Mouse (Mus musculus) forebrain, embryonic 16.5 days (tissue): ENCODE measurements around the gene Ctnna2. TPM values are rescaled to one million over a fixed set of nuclear protein-coding genes. Genes with fewer than 3 reads are reported as not detected.

ENCODE experiments used
- ATAC-seq: fragments of 200-750 bp; cut with Nextera tagmentation; 2 replicates; pipeline ENCODE4 v1.8.0; 2017; ENCODE audit warnings: mild to moderate bottlenecking, moderate library complexity
- H3K27ac ChIP-seq: fragments of 300-500 bp; sonication (generic); 2 replicates; pipeline ENCODE4 v1.5.1; 2014; ENCODE audit warnings: low read length, control low read depth
- H3K27me3 ChIP-seq: fragments of 300-500 bp; sonication (generic); replicated peaks from 2 replicates; pipeline ENCODE4 v1.6.1; 2014; ENCODE audit warnings: low read length; ENCODE audit not compliant: control insufficient read depth, insufficient read depth
- H3K36me3 ChIP-seq: fragments of 300-500 bp; sonication (generic); 2 replicates; pipeline ENCODE4 v1.6.1; 2014; ENCODE audit not compliant: control insufficient read depth, insufficient read depth
- H3K4me1 ChIP-seq: fragments of 300-500 bp; sonication (generic); replicated peaks from 2 replicates; pipeline ENCODE4 v1.6.1; 2014; ENCODE audit warnings: low read length; ENCODE audit not compliant: control insufficient read depth, insufficient read depth
- H3K4me2 ChIP-seq: fragments of 300-500 bp; sonication (generic); 2 replicates; pipeline ENCODE4 v1.6.1; 2014; ENCODE audit warnings: mild to moderate bottlenecking, low read length, control low read depth
- H3K4me3 ChIP-seq: fragments of 300-500 bp; sonication (generic); replicated peaks from 2 replicates; pipeline ENCODE4 v1.5.1; 2014; ENCODE audit warnings: mild to moderate bottlenecking, low read length, control low read depth
- H3K9ac ChIP-seq: fragments of 300-500 bp; sonication (generic); replicated peaks from 2 replicates; pipeline ENCODE4 v1.6.1; 2014; ENCODE audit warnings: low read depth, low read length, control low read depth
- H3K9me3 ChIP-seq: fragments of 300-500 bp; sonication (generic); 2 replicates; pipeline ENCODE4 v1.6.1; 2016; ENCODE audit warnings: low read length; ENCODE audit not compliant: control insufficient read depth
- WGBS: fragments of 180-500 bp; shearing (Covaris S2); extraction: QIAGEN DNeasy Blood & Tissue Kit; methylation state at CpG from one replicate; pipeline ENCODE4 v1.1.7; 2014; 5-methylcytosine and 5-hydroxymethylcytosine counted together
- polyA plus RNA-seq: library from polyadenylated mRNA; unstranded; fragments of >200 nt; fragmentation: Nextera tagmentation; extraction: Ambion mirVana; gene quantifications from 2 replicates; pipeline ENCODE4 v1.2.1, GENCODE M21; 2015

Ctnna2 gene
- polyA plus RNA-seq, 1 experiment from 2014 or later = 149 TPM

DNA sequence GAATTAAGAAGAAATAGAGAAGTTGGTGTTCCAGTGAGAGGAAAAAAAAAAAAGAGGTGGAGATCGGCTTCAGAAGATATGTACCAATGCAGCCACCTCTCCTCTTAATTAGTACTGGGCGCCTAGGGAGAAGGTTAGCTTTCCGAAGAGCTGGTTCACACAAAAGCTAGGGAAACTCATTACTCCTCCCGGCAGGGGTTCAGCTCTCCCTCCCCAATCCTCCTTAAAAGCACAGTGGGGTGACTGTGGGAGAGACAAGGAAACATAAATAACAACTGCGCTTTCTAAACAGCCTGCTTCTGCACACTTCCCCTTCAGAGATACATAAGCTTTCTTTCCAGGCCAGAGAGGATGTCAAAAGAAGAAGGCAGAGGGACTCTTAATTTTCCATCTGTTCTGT, 467.7 kb downstream of the Ctnna2 start:
- Histone ChIP-seq H3K4me2 (no peak overlapping the region), H3K4me3 (no peak overlapping the region), H3K36me3 (no peaks in the 10 kb centered on the region), H3K9me3 (no peaks in the 10 kb centered on the region), H3K27me3 (no peaks in the 10 kb centered on the region), H3K4me1 (peaks cover 4% of the 10 kb centered on the region; the same call in 1 of the 2 replicates), H3K27ac (no peak overlapping the region), H3K9ac (no peak overlapping the region)
- ATAC-seq = no peak
- WGBS = 3% methylated on average over 5 of the region's 5 CpGs

DNA sequence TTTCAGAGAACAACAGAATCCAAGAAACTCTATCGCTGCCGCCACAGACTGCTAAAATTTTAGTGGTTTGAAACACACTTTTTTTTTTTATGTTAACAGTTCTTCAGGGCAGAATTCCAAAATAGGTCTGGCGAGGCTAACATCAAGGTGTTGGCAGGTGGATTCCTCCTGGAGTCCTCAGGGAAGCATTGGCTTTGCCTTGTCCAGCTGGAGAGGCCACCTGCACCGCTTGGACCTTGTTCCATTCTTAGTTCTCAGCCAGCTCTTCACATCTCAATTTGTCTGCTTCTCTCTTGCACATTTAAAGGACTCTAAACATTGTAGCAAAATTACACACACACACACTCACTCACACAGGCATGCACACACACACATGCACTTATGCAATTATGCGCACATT, 487.8 kb downstream of the Ctnna2 start:
- Histone ChIP-seq H3K36me3 (no peaks in the 10 kb centered on the region), H3K4me3 (no peak overlapping the region), H3K27ac (no peak overlapping the region), H3K9me3 (no peaks in the 10 kb centered on the region), H3K9ac (no peak overlapping the region), H3K4me1 (0 out of 2 replicates have a peak, but pooled peaks cover 2% of the 10 kb centered on the region), H3K27me3 (no peaks in the 10 kb centered on the region), H3K4me2 (no peak overlapping the region)
- 0 out of 2 replicates have a peak, but pooled peaks have one; percentile 20 for ATAC-seq
- 82% methylated on average over 5 of the region's 5 CpGs for WGBS

DNA sequence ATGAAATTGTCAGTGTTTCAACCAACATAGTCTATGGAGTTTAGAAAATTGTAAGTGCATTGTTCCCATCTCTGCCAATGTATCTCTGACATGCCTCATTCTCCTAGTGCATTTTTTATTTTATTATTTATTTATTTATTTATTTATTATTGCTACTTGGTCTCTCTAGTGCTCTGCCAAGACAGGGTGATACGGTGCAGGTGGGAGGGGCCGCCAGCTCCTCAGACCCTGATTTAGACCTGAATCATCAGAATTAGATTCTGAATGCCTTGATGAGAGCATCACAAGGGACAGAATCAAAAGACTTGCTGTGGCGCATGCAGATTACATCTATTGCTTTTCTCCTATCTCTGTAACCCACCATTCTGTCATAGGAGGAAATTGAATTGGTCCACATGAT, 492.8 kb downstream of the Ctnna2 start:
- WGBS = 88% methylated on average over 3 of the region's 3 CpGs
- Histone ChIP-seq H3K4me2 (no peak overlapping the region), H3K9ac (no peak overlapping the region), H3K4me1 (peaks cover under 1% of the 10 kb centered on the region; the same call in 1 of the 2 replicates), H3K9me3 (no peaks in the 10 kb centered on the region), H3K4me3 (no peak overlapping the region), H3K27ac (no peak overlapping the region), H3K36me3 (no peaks in the 10 kb centered on the region), H3K27me3 (no peaks in the 10 kb centered on the region)
- no peak for ATAC-seq

DNA sequence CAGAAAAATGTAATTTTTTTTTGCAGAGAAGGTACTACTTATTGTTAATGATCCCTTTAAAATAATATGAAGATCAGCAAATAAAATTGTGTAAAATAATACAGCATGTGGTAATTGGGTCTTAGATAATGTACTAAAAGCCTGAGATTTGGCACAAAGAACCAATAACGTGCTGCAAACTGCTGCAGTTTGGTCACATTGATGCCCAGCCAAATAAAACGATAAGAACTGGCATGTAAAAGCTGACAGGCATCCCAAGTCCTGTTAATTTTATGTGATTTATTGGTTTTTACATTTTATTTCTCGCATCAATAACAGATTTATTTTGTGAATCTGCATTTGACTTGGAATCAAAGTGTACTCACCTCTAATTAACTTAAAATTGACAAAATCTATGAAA, 497.4 kb downstream of the Ctnna2 start:
- Histone ChIP-seq H3K9me3 (no peaks in the 10 kb centered on the region), H3K36me3 (no peaks in the 10 kb centered on the region), H3K27ac (no peak overlapping the region), H3K4me3 (no peak overlapping the region), H3K4me2 (no peak overlapping the region), H3K27me3 (no peaks in the 10 kb centered on the region), H3K4me1 (peaks cover 3% of the 10 kb centered on the region; the same call in 1 of the 2 replicates), H3K9ac (no peak overlapping the region)
- 58% methylated on average over 3 of the region's 3 CpGs for WGBS
- no peak for ATAC-seq

DNA sequence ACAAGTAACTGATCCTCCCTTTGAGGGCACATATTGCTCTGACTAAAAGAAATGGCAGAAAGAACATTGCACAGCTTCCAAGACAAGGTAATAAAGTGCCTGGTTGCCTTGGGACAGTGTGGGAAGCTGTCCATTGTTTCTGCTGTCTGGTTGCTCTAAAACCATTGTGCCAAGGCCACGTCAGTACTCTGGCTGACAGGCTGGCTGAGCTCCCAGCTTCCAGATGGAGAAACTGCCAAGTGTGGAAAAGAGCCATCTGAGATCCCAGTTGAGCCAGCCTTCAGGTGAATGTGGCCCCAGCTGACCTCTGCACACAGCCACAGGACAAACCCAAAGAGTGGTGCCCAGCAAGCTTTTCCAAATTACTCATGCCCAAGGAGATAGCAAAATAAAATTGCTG, 504.1 kb downstream of the Ctnna2 start:
- no peak overlapping the region for H3K4me3 ChIP-seq
- no peaks in the 10 kb centered on the region for H3K9me3 ChIP-seq
- peaks cover 13% of the 10 kb centered on the region for H3K4me1 ChIP-seq
- no peaks in the 10 kb centered on the region for H3K36me3 ChIP-seq
- WGBS = 23% methylated on average over 1 of the region's 1 CpGs
- ATAC-seq = peak; percentile 88
- no peaks in the 10 kb centered on the region for H3K27me3 ChIP-seq
- H3K27ac ChIP-seq = peak overlapping the region; percentile 47
- H3K9ac ChIP-seq = no peak overlapping the region
- no peak overlapping the region for H3K4me2 ChIP-seq

DNA sequence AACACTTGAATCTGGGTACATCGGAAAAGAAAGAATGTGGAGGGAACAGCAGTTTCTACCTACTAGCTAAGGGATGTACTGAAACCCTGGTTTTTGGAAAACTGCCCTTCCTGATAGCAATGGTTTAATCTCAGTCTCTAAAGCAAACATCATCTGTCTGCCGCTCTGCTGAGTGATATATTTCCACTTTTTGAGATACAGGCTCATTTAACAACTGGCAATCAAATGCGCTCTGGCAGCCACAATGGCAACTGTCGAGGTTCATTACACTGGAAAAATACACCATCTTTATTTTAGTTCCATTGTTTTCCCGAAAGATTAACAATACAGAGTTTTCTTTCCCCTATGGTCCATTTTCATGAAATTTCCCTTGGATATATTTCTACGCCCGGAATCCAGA, 506.2 kb downstream of the Ctnna2 start:
- Histone ChIP-seq H3K36me3 (no peaks in the 10 kb centered on the region), H3K9me3 (no peaks in the 10 kb centered on the region), H3K9ac (no peak overlapping the region), H3K4me2 (no peak overlapping the region), H3K27me3 (no peaks in the 10 kb centered on the region), H3K4me3 (no peak overlapping the region), H3K27ac (peak overlapping the region; percentile 55), H3K4me1 (peaks cover 14% of the 10 kb centered on the region)
- 55% methylated on average over 7 of the region's 7 CpGs for WGBS
- 0 out of 2 replicates have a peak, but pooled peaks have one; percentile 19 for ATAC-seq

DNA sequence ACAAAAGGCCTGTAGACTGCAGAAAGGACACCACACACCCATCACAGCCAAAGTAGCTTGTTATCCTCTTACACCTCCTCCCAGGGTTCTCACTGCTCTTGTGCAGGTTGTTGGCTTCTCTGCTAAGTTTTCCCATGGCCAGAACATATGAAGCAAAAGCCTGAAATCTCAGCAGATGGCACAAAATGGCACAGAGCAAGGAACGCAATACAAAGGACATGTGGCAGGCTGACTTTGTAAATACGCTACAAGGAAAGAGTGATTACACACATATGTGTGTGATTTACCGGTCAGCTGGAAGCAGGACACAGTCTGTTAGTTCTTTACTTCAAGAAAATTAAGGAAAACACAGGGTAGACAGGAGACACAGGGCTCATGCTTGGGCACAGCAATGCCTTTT, 511.4 kb downstream of the Ctnna2 start:
- no peak overlapping the region for H3K4me3 ChIP-seq
- H3K27ac ChIP-seq = peak overlapping the region; percentile 37; the same call in 1 of the 2 replicates
- H3K4me2 ChIP-seq = no peak overlapping the region
- H3K9ac ChIP-seq = no peak overlapping the region
- 50% methylated on average over 3 of the region's 3 CpGs for WGBS
- no peaks in the 10 kb centered on the region for H3K36me3 ChIP-seq
- peak; percentile 79 for ATAC-seq
- H3K4me1 ChIP-seq = peaks cover 5% of the 10 kb centered on the region
- no peaks in the 10 kb centered on the region for H3K9me3 ChIP-seq
- H3K27me3 ChIP-seq = no peaks in the 10 kb centered on the region

DNA sequence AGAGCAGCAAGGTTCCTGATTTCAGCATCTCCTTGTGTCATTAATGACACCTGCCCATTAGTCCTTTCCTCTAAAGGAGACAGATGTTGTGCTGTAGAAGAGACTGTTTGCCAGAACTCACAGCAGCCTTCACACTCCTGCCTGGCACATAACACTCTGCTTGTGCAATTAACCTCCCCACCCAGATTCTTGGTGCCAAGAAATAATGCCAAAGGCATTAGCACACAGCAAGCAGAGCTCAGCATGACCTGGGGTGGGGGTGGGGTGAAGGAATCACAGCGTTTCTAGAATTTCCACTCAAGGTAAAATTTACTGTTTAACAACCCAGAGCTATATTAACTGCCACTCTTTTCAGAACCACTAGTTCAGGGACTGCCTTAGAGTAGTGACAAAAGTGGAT, 516.8 kb downstream of the Ctnna2 start:
- 18% methylated on average over 1 of the region's 1 CpGs for WGBS
- ATAC-seq = no peak
- no peak overlapping the region for H3K27ac ChIP-seq

DNA sequence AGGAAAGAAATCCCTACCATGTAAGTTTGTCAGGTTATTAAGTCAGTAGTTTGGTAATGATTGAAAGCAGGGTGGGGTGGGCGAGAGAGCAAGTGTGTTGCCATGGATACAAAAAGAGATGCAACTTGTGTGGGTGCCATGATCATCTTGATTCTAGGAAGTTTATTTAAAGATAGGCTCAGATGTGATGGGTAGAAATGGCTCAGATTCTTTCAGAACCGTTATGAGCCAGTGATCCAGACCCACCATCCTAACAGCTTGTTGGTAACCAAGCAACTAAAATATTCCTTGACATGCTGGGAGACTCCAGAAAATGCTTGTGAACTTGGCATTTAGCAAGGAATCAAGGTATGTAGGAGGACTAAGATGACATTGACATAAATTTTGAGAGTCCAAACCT, 521.6 kb downstream of the Ctnna2 start:
- Histone ChIP-seq H3K4me3 (no peak overlapping the region), H3K4me2 (no peak overlapping the region), H3K36me3 (no peaks in the 10 kb centered on the region), H3K9ac (no peak overlapping the region), H3K4me1 (peaks cover 4% of the 10 kb centered on the region), H3K27ac (no peak overlapping the region), H3K9me3 (no peaks in the 10 kb centered on the region), H3K27me3 (no peaks in the 10 kb centered on the region)
- ATAC-seq = 0 out of 2 replicates have a peak, but pooled peaks have one; percentile 12
- 78% methylated on average over 2 of the region's 2 CpGs for WGBS

More for the DNA sequence above, 516.8 kb downstream of the Ctnna2 start:
- no peaks in the 10 kb centered on the region for H3K36me3 ChIP-seq
- H3K27me3 ChIP-seq = no peaks in the 10 kb centered on the region
- H3K4me1 ChIP-seq = peaks cover 4% of the 10 kb centered on the region
- H3K4me3 ChIP-seq = no peak overlapping the region
- no peak overlapping the region for H3K9ac ChIP-seq
- H3K4me2 ChIP-seq = no peak overlapping the region
- no peaks in the 10 kb centered on the region for H3K9me3 ChIP-seq

DNA sequence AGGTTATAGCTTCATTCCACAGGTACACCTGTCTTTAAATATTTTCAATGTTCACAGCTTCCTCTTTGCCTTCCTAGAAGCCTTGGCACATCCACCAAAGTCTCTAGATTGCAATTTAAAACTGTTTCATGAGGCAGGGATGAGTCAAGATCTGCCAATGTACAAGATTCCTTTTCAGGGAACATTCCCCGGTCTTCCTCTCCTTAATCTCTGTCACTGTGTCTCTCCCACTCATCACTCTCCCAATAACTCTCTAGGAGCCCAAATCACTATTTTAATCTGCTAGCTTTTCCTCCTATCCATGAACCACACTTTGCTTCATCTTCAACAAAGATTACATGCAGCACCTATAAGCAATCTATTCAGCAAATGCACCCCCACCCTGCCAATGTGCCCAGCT, 532.6 kb downstream of the Ctnna2 start:
- ATAC-seq = no peak
- no peaks in the 10 kb centered on the region for H3K36me3 ChIP-seq
- no peak overlapping the region for H3K9ac ChIP-seq
- no peak overlapping the region for H3K4me3 ChIP-seq
- H3K27me3 ChIP-seq = no peaks in the 10 kb centered on the region
- H3K27ac ChIP-seq = no peak overlapping the region
- peaks cover 4% of the 10 kb centered on the region; the same call in 1 of the 2 replicates for H3K4me1 ChIP-seq
- H3K4me2 ChIP-seq = no peak overlapping the region
- H3K9me3 ChIP-seq = no peaks in the 10 kb centered on the region
- WGBS = 91% methylated on average over 1 of the region's 1 CpGs
